12 mouse cellular contexts compared by ENCODE assay signal in the genomic region with DNA sequence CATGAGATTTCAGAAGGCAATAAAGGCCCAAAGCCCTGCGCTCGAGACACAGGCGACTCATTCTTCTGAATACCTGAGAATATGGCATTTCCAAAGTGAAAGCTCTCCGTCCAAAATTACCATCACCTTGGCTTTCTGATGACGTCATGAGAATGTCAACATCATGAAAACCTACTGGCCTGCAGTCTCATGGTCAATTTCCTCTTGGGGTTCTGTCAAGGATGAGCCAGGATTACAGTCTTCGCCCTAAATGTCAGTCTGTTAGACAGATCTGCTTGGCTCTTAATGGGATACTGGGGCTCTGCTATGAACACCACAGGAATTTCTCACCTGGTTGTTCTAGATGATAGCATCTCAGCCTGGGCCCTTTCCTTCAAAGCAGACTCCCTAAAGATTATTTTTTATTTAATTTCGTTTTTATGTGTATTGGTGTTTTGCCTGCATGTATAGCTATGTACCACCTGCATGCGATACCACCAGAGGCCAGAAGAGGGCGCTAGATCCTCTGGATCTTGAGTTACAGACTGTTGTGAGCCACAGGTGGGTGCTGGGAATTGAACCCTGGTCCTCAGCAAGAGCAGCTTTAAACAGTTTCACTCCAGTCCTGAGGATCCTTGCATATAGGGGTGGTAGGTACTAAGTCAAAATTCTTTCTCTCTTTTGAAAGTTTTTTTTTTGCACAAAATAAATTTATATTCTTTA. TPM values are rescaled to one million over a fixed set of nuclear protein-coding genes. Genes with fewer than 3 reads are reported as not detected.
DNase-seq lines count a peak whose midpoint lies in the region; ATAC-seq and TF ChIP-seq lines count a peak whose summit lies in the region.
"Had no signal": no experiment of that assay in that cellular context is flagged by ENCODE, and none has a peak within 500 bp of the region (broad histone marks: within the 10 kb centered on the region; RNA-seq: fewer than 3 reads in every experiment).

No protein-coding gene starts in this region.

- H3K4me2 ChIP-seq in heart, embryonic 11.5 days, result no peak overlapping the region
- no peak overlapping the region for H3K4me2 ChIP-seq in lung, postnatal 0 days (replicated peaks; ENCODE audit: low read depth, low read length)
- 0 out of 2 replicates have a peak overlapping the region, but pooled peaks have one; percentile 7 for H3K4me2 ChIP-seq in stomach, embryonic 15.5 days
- H3K4me2 ChIP-seq: forebrain, embryonic 13.5 days; hindbrain, embryonic 15.5 days; limb, embryonic 12.5 days had no signal

- POLR2A ChIA-PET in Patski (lab: Charles Lee), result no interaction called here

- H3K4me1 ChIP-seq in heart, embryonic 11.5 days (ENCODE audit: control insufficient read depth, insufficient read depth, low read length), result peaks cover 12% of the 10 kb centered on the region
- no peaks in the 10 kb centered on the region; the same call in 1 of the 2 replicates for H3K4me1 ChIP-seq in lung, postnatal 0 days (ENCODE audit: insufficient read depth, low read depth, low read length)
- H3K4me1 ChIP-seq in stomach, embryonic 15.5 days, result peaks cover 26% of the 10 kb centered on the region

- no peaks in the 10 kb centered on the region; the same call in 1 of the 2 replicates for H3K9me3 ChIP-seq in heart, embryonic 11.5 days (replicated peaks; ENCODE audit: control insufficient read depth, low read length)
- H3K9me3 ChIP-seq in lung, postnatal 0 days (ENCODE audit: low read length), result no peaks in the 10 kb centered on the region
- no peaks in the 10 kb centered on the region for H3K9me3 ChIP-seq in stomach, embryonic 15.5 days

- 81% methylated on average over 9 of the region's 9 CpGs for WGBS in heart, embryonic 11.5 days (ENCODE audit: insufficient replicate concordance)
- 81% methylated on average over 9 of the region's 9 CpGs for WGBS in lung, postnatal 0 days
- 83% methylated on average over 9 of the region's 9 CpGs for WGBS in stomach, embryonic 15.5 days

- peak; percentile 54 for TF ChIP-seq CTCF in lung, postnatal 0 days (IDR thresholded peaks at IDR 0.05)
- peak; percentile 51 for TF ChIP-seq CTCF in Patski (IDR thresholded peaks at IDR 0.05)

- no peaks in the 10 kb centered on the region for H3K27me3 ChIP-seq in heart, embryonic 11.5 days (ENCODE audit: control insufficient read depth, insufficient read depth, low read length)
- no peaks in the 10 kb centered on the region for H3K27me3 ChIP-seq in lung, postnatal 0 days (replicated peaks; ENCODE audit: insufficient read depth, low read length)
- no peaks in the 10 kb centered on the region for H3K27me3 ChIP-seq in Patski
- no peaks in the 10 kb centered on the region for H3K27me3 ChIP-seq in stomach, embryonic 15.5 days (replicated peaks)
- H3K27me3 ChIP-seq: forebrain, embryonic 13.5 days; hindbrain, embryonic 15.5 days; limb, embryonic 12.5 days had no signal

- in situ Hi-C loops in Patski (cut with MboI; ENCODE audit: low pct_unique_long_range_greater_than_20kb), result no loop called here

- H3K4me3 ChIP-seq in heart, embryonic 11.5 days (ENCODE audit: low read depth, low read length), result no peak overlapping the region
- no peak overlapping the region for H3K4me3 ChIP-seq in lung, postnatal 0 days (ENCODE audit: low read depth, low read length)
- H3K4me3 ChIP-seq in stomach, embryonic 15.5 days (replicated peaks), result no peak overlapping the region
- H3K4me3 ChIP-seq: forebrain, embryonic 13.5 days; hindbrain, embryonic 15.5 days; limb, embryonic 12.5 days had no signal

- TF ChIP-seq EP300 in lung, postnatal 0 days (IDR thresholded peaks at IDR 0.05), result no peak

- ATAC-seq in heart, embryonic 11.5 days (replicated peaks; ENCODE audit: insufficient number of reproducible peaks, low FRiP score, low TSS enrichment), result no peak
- no peak for ATAC-seq in lung, postnatal 0 days
- ATAC-seq in Patski, result no peak
- ATAC-seq in stomach, embryonic 15.5 days (ENCODE audit: insufficient read depth, low FRiP score, low read depth), result no peak
- ATAC-seq: forebrain, embryonic 13.5 days had no signal

- DNase-seq in heart, postnatal 4 days, result no peak
- no peak for DNase-seq in lung, postnatal 0 days (ENCODE audit: low spot score)
- DNase-seq in lung, postnatal 14 days, result no peak
- DNase-seq in Patski (ENCODE audit: low read depth, low spot score), result no peak
- DNase-seq in right cerebral cortex, postnatal 4 days, result no peak
- DNase-seq in urinary bladder, adult 2 months (ENCODE audit: low spot score), result no peak
- DNase-seq: right cerebral cortex, adult 18-20 months had no signal

- CTCF ChIA-PET in Patski (lab: Charles Lee), result no interaction called here

- no peak overlapping the region for H3K9ac ChIP-seq in heart, embryonic 11.5 days (ENCODE audit: low read depth, low read length)
- H3K9ac ChIP-seq in lung, postnatal 0 days (replicated peaks; ENCODE audit: low read depth), result no peak overlapping the region
- no peak overlapping the region for H3K9ac ChIP-seq in stomach, embryonic 15.5 days
- H3K9ac ChIP-seq: forebrain, embryonic 13.5 days; hindbrain, embryonic 15.5 days; limb, embryonic 12.5 days had no signal

- peak overlapping the region; percentile 7; the same call in 1 of the 2 replicates for H3K27ac ChIP-seq in heart, embryonic 11.5 days (ENCODE audit: low read depth, low read length)
- no peak overlapping the region for H3K27ac ChIP-seq in lung, postnatal 0 days (ENCODE audit: low read length)
- 0 out of 2 replicates have a peak overlapping the region, but pooled peaks have one; percentile 61 for H3K27ac ChIP-seq in stomach, embryonic 15.5 days
- H3K27ac ChIP-seq: forebrain, embryonic 13.5 days had no signal

- no peaks in the 10 kb centered on the region; the same call in 1 of the 2 replicates for H3K36me3 ChIP-seq in heart, embryonic 11.5 days (ENCODE audit: control insufficient read depth, insufficient read depth, low read length)
- H3K36me3 ChIP-seq in lung, postnatal 0 days (ENCODE audit: insufficient read depth, low read length), result no peaks in the 10 kb centered on the region
- H3K36me3 ChIP-seq in stomach, embryonic 15.5 days, result no peaks in the 10 kb centered on the region
- H3K36me3 ChIP-seq: hindbrain, embryonic 15.5 days; limb, embryonic 12.5 days had no signal

RNA-seq across cellular contexts. Expression of gene Man1c1, which starts 19.3 kb away (rescaled TPM):
- polyA plus RNA-seq in heart, embryonic 11.5 days (2014; fragmentation: Nextera tagmentation; extraction: Ambion mirVana), result 8.6 and 9.3 TPM in 2 replicates
- total RNA-seq in heart, postnatal 4 days (2021), result 10 to 100 TPM; 30.4 to 30.7 TPM
- 2.9 and 3.0 TPM in 2 replicates for polyA plus RNA-seq in lung, postnatal 0 days (2015; fragmentation: Nextera tagmentation; extraction: Ambion mirVana)
- polyA plus RNA-seq in Patski (2021), result 16.2 TPM
- 2.5 and 3.1 TPM in 2 replicates for polyA plus RNA-seq in stomach, embryonic 15.5 days (2015; fragmentation: Nextera tagmentation; extraction: Ambion mirVana)
- polyA plus RNA-seq in urinary bladder, adult 2 months (2012; rRNA removed), result 7.3 and 12.7 TPM in 2 replicates
